Mouse (Mus musculus): ENCODE results near the gene Olfr726. TPM values are rescaled to one million over a fixed set of nuclear protein-coding genes. Genes with fewer than 3 reads are reported as not detected.

Gene Olfr726
- polyA plus RNA-seq (2017; shearing (Covaris generic)): not detected

GRCm38 (mm10) chr14:50090853-50091252, at the start of gene Olfr726:
Gene Olfr726, minus strand, starts transcription at chr14:50090953.
- ATAC-seq: no peak

DNA sequence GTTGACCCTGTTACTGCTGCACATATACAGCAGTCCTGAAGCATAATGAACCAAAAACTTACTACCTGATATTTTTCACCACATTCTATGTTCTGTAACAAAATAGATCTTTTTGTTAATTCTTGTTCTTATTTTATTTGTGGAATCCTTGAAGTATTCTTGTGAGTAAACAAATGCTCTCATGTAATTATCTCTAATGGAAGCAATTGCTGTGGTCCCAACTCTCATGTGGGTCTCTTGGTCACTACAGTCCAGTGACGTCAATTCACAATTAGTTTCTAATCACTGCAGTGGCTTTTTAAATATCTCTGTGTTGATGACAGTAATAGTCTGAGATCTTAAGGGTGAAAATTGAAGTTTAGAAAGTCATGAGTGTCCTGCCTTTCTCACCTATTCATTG, 32.1 kb upstream of the Olfr726 start, which contains the start of gene Olfr727:
Gene Olfr727 (plus strand): TSS at position 301 of the 400 bp plus-strand sequence.
- no peak for ATAC-seq

- no peak for ATAC-seq
These were observed 28.0 kb downstream of the Olfr726 start for GRCm38 (mm10) chr14:50062733-50063104.

GRCm38 (mm10) chr14:50061955-50062732, 28.6 kb downstream of the Olfr726 start:
- ATAC-seq: peak; percentile 43

GRCm38 (mm10) chr14:50061590-50061954, 29.2 kb downstream of the Olfr726 start:
- ATAC-seq: no peak

- no peak for ATAC-seq
These were observed 29.6 kb downstream of the Olfr726 start for GRCm38 (mm10) chr14:50061179-50061578.

DNA sequence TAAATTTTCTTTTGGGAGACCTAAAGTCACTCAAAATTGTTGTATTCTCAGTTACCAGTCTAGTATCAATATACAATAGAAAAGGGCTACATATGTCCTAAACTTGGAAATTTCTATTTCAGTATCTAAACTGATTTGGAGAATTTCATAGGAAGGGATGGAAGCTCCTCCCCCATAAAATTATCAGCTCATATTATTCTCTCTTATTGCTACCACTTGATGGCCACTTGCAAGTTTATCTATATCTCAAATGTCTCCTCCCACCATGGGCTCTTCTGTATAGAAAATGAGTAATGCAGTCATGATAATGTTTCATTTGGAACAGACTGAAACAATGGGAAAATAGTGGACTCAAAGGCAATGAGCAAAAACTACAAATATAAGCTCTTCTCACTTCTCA, 50.5 kb downstream of the Olfr726 start, which contains the start of gene Olfr725:
Gene Olfr725 (minus strand): TSS at position 101 of the 400 bp plus-strand sequence.
- ATAC-seq: no peak

Other genes starting within 250 kb of the Olfr726 start
- not detected for gene Olfr722, start 189.0 kb downstream of the Olfr726 start, polyA plus RNA-seq (2017; shearing (Covaris generic))
- gene Olfr723, start 159.2 kb downstream of the Olfr726 start, polyA plus RNA-seq (2017; shearing (Covaris generic)): not detected
- gene Olfr724, start 127.7 kb downstream of the Olfr726 start, polyA plus RNA-seq (2017; shearing (Covaris generic)): not detected
- gene Olfr725, start 50.6 kb downstream of the Olfr726 start, polyA plus RNA-seq (2017; shearing (Covaris generic)): not detected
- under 1 TPM in 1 of 2 experiments, not detected in 1; 0.21 TPM for gene Olfr727, start 32.2 kb upstream of the Olfr726 start, polyA plus RNA-seq (2017; shearing (Covaris generic))
- gene Olfr728, start 51.7 kb upstream of the Olfr726 start, polyA plus RNA-seq (2017; shearing (Covaris generic)): not detected
- gene Olfr729, start 62.0 kb upstream of the Olfr726 start, polyA plus RNA-seq (2017; shearing (Covaris generic)): not detected
- not detected for gene Olfr730, start 97.2 kb upstream of the Olfr726 start, polyA plus RNA-seq (2017; shearing (Covaris generic))
- gene Olfr731, start 150.9 kb upstream of the Olfr726 start, polyA plus RNA-seq (2017; shearing (Covaris generic)): not detected
- gene Olfr732, start 193.3 kb upstream of the Olfr726 start, polyA plus RNA-seq (2017; shearing (Covaris generic)): under 1 TPM in 1 of 2 experiments, not detected in 1; 0.17 TPM
- gene Olfr733, start 210.6 kb upstream of the Olfr726 start, polyA plus RNA-seq (2017; shearing (Covaris generic)): under 1 TPM in 1 of 2 experiments, not detected in 1; 0.28 TPM
- gene Olfr734, start 235.8 kb upstream of the Olfr726 start, polyA plus RNA-seq (2017; shearing (Covaris generic)): not detected

All from activated CD4-positive, CD25-positive, alpha-beta regulatory T cell, adult 4 months (primary cell).